Mouse (Mus musculus) megakaryocyte, embryonic 14.5 days (primary cell): ENCODE measurements at regions not wholly inside any gene's neighbourhood (a gene's known extent, or its start where the extent isn't known, plus 50 kb on each side); places are given as distances from the start of the nearest gene placed in this dataset.

ENCODE experiments used
- FLI1 ChIP-seq: IDR thresholded peaks from 2 replicates; pipeline ENCODE4 v1.6.1; 2012; ENCODE audit warnings: low read length, inconsistent platforms, mixed read lengths
- GATA1 ChIP-seq: IDR thresholded peaks from 3 replicates; pipeline ENCODE4 v1.6.1; 2012; ENCODE audit warnings: mixed read lengths, low read length, inconsistent platforms, borderline replicate concordance

DNA sequence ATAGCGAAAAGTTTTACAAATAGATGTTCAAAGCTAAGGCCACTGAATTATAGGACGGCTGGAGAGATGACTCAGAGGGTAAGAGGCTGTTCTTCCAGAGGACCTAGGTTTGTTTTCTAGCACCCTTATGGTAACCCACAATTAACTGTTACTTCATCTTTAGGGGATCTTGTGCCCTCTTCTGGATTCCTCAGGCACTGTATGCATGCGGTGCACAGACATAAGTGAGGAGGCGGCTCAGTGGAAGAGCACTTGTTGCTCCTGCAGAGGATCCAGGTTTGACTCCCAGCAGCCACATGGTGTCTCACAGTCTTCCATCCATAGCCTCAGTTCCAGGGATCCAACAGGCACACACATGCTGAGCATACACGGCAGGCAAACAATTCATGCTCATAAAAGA, 89.7 kb upstream of the Shb start:
- TF ChIP-seq GATA1 (no peak), FLI1 (no peak)
